Mouse (Mus musculus) adipocyte (in vitro differentiated cells): ENCODE measurements around the gene Zc3h8.

Experiments used
- DNase-seq: peaks from one replicate; pipeline ENCODE4 v3.0.0-alpha.2; 2016; ENCODE audit warnings: low spot score

Gene Zc3h8

GRCm38 (mm10) chr2:128943538-128944528 lies at the start of gene Zc3h8:
Gene Zc3h8 (minus strand): TSS chr2:128944077.
- DNase-seq, result peak; percentile 98

- no peak for DNase-seq
Measured at GRCm38 (mm10) chr2:128984746-128985145, 40.9 kb upstream of the Zc3h8 start.

GRCm38 (mm10) chr2:128975572-128975971 lies 31.7 kb upstream of the Zc3h8 start:
- no peak for DNase-seq

- DNase-seq, result no peak
Measured at GRCm38 (mm10) chr2:128972301-128972700, 28.4 kb upstream of the Zc3h8 start.

GRCm38 (mm10) chr2:128968475-128969083 lies 24.7 kb upstream of the Zc3h8 start:
- DNase-seq, result no peak

GRCm38 (mm10) chr2:128967661-128968441 lies 24.0 kb upstream of the Zc3h8 start, which contains the start of gene Gm10762:
Gene Gm10762 (minus strand): TSS chr2:128967725.
- DNase-seq, result peak; percentile 82

- peak; percentile 99 for DNase-seq
Measured at GRCm38 (mm10) chr2:128966641-128967580, 23.0 kb upstream of the Zc3h8 start, which contains the start of gene Zc3h6. Gene Zc3h6 (plus strand): TSS chr2:128967402.

- DNase-seq, result no peak
Measured at GRCm38 (mm10) chr2:128966236-128966635, 22.4 kb upstream of the Zc3h8 start.

- peak; percentile 57 for DNase-seq
Measured at GRCm38 (mm10) chr2:128965505-128966105, 21.7 kb upstream of the Zc3h8 start.

GRCm38 (mm10) chr2:128954186-128954585 lies 10.3 kb upstream of the Zc3h8 start:
- no peak for DNase-seq

GRCm38 (mm10) chr2:128947962-128948588 lies 4.2 kb upstream of the Zc3h8 start:
- peak; percentile 76 for DNase-seq

- peak; percentile 58 for DNase-seq
Measured at GRCm38 (mm10) chr2:128936256-128936655, 7.6 kb downstream of the Zc3h8 start.

- DNase-seq, result no peak
Measured at GRCm38 (mm10) chr2:128930704-128931103, 13.2 kb downstream of the Zc3h8 start.

- no peak for DNase-seq
Measured at GRCm38 (mm10) chr2:128928446-128928845, 15.4 kb downstream of the Zc3h8 start.

GRCm38 (mm10) chr2:128924799-128925198 lies 19.1 kb downstream of the Zc3h8 start:
- no peak for DNase-seq

GRCm38 (mm10) chr2:128916528-128916927 lies 27.3 kb downstream of the Zc3h8 start:
- no peak for DNase-seq

- no peak for DNase-seq
Measured at GRCm38 (mm10) chr2:128914978-128915377, 28.9 kb downstream of the Zc3h8 start.

GRCm38 (mm10) chr2:128903661-128904060 lies 40.2 kb downstream of the Zc3h8 start:
- DNase-seq, result peak; percentile 41

GRCm38 (mm10) chr2:128902843-128903242 lies 41.0 kb downstream of the Zc3h8 start:
- no peak for DNase-seq

GRCm38 (mm10) chr2:128892180-128892721 lies 51.6 kb downstream of the Zc3h8 start:
- DNase-seq, result no peak
